Mouse (Mus musculus) testis, adult 2 months (tissue): Measurements from ENCODE around the gene Olfr819.
"Not testable (repeated sequence)": the region's sequence is repeated elsewhere in the genome, so short reads cannot be mapped to it uniquely, and the experiment has no call there.

ENCODE experiments used
- CTCF ChIP-seq: fragments of 200-500 bp; IDR thresholded peaks from 2 replicates; pipeline ENCODE4 v1.5.1; 2012; ENCODE audit warnings: low read depth, mild to moderate bottlenecking, inconsistent platforms, low read length, moderate library complexity; ENCODE audit not compliant: control insufficient read depth, insufficient read depth, insufficient replicate concordance
- POLR2A ChIP-seq: fragments of 200-500 bp; IDR thresholded peaks from 2 replicates; pipeline ENCODE4 v1.6.1; 2012; ENCODE audit warnings: low read depth, mild to moderate bottlenecking, inconsistent platforms, low read length, moderate library complexity; ENCODE audit not compliant: control insufficient read depth

- TF ChIP-seq POLR2A, CTCF: not testable (repeated sequence)
Measured at GRCm38 (mm10) chr10:129981867-129982266, 14.8 kb upstream of the Olfr819 start.
